Mouse (Mus musculus): ENCODE data around the gene Trim71. TPM values are rescaled to one million over a fixed set of nuclear protein-coding genes. Genes with fewer than 3 reads are reported as not detected.

Trim71 gene
- total RNA-seq (2023): not detected in 2 replicates

GRCm38 (mm10) chr9:114563761-114564606, at the start of gene Trim71:
TSS of gene Trim71 (minus strand) at chr9:114564369.

GRCm38 (mm10) chr9:114515364-114515763, 48.8 kb downstream of the Trim71 start, which contains the start of gene C130032M10Rik:
TSS of gene C130032M10Rik (plus strand) at chr9:114515697.

GRCm38 (mm10) chr9:114504816-114505215, 59.4 kb downstream of the Trim71 start, which contains the start of gene Ccr4:
TSS of gene Ccr4 (minus strand) at chr9:114504916.

Other genes with a start within 250 kb of the Trim71 start
- not detected in 2 replicates for gene Bcl2a1c, start 234.2 kb downstream of the Trim71 start, total RNA-seq (2023)
- 2.7 and 4.9 TPM in 2 replicates for gene Crtap, start 173.7 kb downstream of the Trim71 start, total RNA-seq (2023)
- gene Glb1, start 163.3 kb downstream of the Trim71 start, total RNA-seq (2023): 12.0 and 12.6 TPM in 2 replicates
- gene Tmppe, start 163.3 kb downstream of the Trim71 start, total RNA-seq (2023): 8.3 and 10.5 TPM in 2 replicates
- gene Ccr4, start 59.5 kb downstream of the Trim71 start, total RNA-seq (2023): not detected in 2 replicates
- not detected in 2 replicates for gene C130032M10Rik, start 48.7 kb downstream of the Trim71 start, total RNA-seq (2023)
- gene Cnot10, start 75.8 kb upstream of the Trim71 start, total RNA-seq (2023): 58.9 and 64.5 TPM in 2 replicates
- gene Dync1li1, start 124.4 kb upstream of the Trim71 start, total RNA-seq (2023): 50.9 and 60.9 TPM in 2 replicates
- gene Cmtm6, start 166.7 kb upstream of the Trim71 start, total RNA-seq (2023): 205 and 260 TPM in 2 replicates
- 185 and 189 TPM in 2 replicates for gene Cmtm7, start 217.5 kb upstream of the Trim71 start, total RNA-seq (2023)

Data from neutrophil, adult 65 days (primary cell).